Mouse (Mus musculus) forebrain, embryonic 16.5 days (tissue): Measurements from ENCODE around the gene Col27a1. TPM values are rescaled to one million over a fixed set of nuclear protein-coding genes. Genes with fewer than 3 reads are reported as not detected.
"Not testable (repeated sequence)": the region's sequence is repeated elsewhere in the genome, so short reads cannot be mapped to it uniquely, and the experiment has no call there.

Source experiments
- ATAC-seq: fragments of 200-750 bp; cut with Nextera tagmentation; 2 replicates; pipeline ENCODE4 v1.8.0; 2017; ENCODE audit warnings: mild to moderate bottlenecking, moderate library complexity
- H3K27ac ChIP-seq: fragments of 300-500 bp; sonication (generic); 2 replicates; pipeline ENCODE4 v1.5.1; 2014; ENCODE audit warnings: low read length, control low read depth
- H3K27me3 ChIP-seq: fragments of 300-500 bp; sonication (generic); replicated peaks from 2 replicates; pipeline ENCODE4 v1.6.1; 2014; ENCODE audit warnings: low read length; ENCODE audit not compliant: control insufficient read depth, insufficient read depth
- H3K36me3 ChIP-seq: fragments of 300-500 bp; sonication (generic); 2 replicates; pipeline ENCODE4 v1.6.1; 2014; ENCODE audit not compliant: control insufficient read depth, insufficient read depth
- H3K4me1 ChIP-seq: fragments of 300-500 bp; sonication (generic); replicated peaks from 2 replicates; pipeline ENCODE4 v1.6.1; 2014; ENCODE audit warnings: low read length; ENCODE audit not compliant: control insufficient read depth, insufficient read depth
- H3K4me2 ChIP-seq: fragments of 300-500 bp; sonication (generic); 2 replicates; pipeline ENCODE4 v1.6.1; 2014; ENCODE audit warnings: mild to moderate bottlenecking, low read length, control low read depth
- H3K4me3 ChIP-seq: fragments of 300-500 bp; sonication (generic); replicated peaks from 2 replicates; pipeline ENCODE4 v1.5.1; 2014; ENCODE audit warnings: mild to moderate bottlenecking, low read length, control low read depth
- H3K9ac ChIP-seq: fragments of 300-500 bp; sonication (generic); replicated peaks from 2 replicates; pipeline ENCODE4 v1.6.1; 2014; ENCODE audit warnings: low read depth, low read length, control low read depth
- H3K9me3 ChIP-seq: fragments of 300-500 bp; sonication (generic); 2 replicates; pipeline ENCODE4 v1.6.1; 2016; ENCODE audit warnings: low read length; ENCODE audit not compliant: control insufficient read depth
- WGBS: fragments of 180-500 bp; shearing (Covaris S2); extraction: QIAGEN DNeasy Blood & Tissue Kit; methylation state at CpG from one replicate; pipeline ENCODE4 v1.1.7; 2014; 5-methylcytosine and 5-hydroxymethylcytosine counted together
- polyA plus RNA-seq: library from polyadenylated mRNA; unstranded; fragments of >200 nt; fragmentation: Nextera tagmentation; extraction: Ambion mirVana; gene quantifications from 2 replicates; pipeline ENCODE4 v1.2.1, GENCODE M21; 2015

Gene Col27a1
- polyA plus RNA-seq, 1 experiment from 2014 or later, result 0.98 TPM

DNA sequence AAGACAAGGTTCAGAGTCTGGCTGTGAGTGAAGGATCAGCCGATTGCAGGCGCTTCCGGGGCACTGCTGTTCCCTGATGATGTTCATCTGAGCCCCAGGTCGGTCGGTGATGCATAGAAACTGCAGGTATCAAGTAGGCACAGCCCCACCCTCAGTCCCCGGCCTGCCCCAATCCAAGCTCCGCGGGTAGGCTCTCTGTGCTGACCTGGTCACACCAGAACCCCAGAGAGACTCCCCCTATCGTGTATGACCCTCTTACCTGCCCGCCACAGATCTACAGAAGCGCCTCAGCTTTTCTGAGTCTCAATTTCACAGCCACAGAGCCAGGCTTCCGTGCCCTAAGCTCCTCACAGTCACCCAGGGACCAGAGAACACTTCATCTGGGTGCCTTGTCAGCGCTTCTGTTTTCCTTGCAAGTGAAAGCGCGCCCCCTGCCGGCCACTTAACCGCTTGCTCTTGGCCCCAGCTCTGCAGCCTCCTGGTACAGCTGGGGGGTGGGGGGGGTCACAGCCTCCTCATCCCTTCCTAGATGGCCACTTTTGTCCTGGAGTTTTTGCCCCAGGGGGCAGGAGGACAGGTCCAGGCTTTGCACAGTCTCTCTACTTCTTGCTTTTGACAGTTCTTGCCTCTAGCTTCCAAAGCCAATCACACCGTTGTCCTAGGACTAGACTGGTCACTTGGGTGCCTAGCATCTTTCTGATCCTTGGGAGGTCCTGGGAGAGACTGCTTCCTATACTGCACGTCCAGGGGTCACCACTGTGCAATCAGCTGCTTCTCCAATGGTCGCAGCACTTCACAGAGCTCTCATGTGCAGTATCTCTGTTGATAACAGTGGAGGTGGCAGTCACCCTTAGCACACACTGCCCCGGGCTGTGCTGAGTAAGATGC is 93.6 kb downstream of the Col27a1 start:
- Histone ChIP-seq H3K4me2 (no peak overlapping the region), H3K9ac (no peak overlapping the region), H3K4me1 (peaks cover 4% of the 10 kb centered on the region; the same call in 1 of the 2 replicates), H3K36me3 (no peaks in the 10 kb centered on the region), H3K9me3 (no peaks in the 10 kb centered on the region), H3K27me3 (no peaks in the 10 kb centered on the region), H3K27ac (no peak overlapping the region), H3K4me3 (no peak overlapping the region)
- peak; percentile 73 for ATAC-seq
- 32% methylated on average over 21 of the region's 21 CpGs for whole genome bisulfite sequencing

DNA sequence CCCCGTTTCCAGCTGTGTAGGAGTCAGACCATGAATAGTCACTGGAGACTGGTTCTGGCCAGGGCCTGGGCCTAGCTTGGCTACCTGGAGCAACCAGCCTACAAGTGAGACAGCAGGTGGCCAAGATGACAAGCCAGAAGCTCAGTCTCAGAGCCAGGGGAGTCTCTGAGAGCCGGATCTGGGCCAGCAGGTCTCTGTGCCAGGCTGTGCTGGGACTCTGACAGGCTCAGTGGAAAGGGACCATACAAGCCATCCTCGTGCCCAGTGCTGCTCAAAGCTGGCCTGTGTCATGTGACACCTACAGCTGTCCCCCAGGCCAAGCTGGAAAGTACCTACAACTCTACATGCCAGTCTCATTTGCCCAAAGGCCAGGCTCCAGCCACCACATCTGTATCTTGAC is 94.5 kb downstream of the Col27a1 start:
- H3K36me3 ChIP-seq, result no peaks in the 10 kb centered on the region
- H3K9me3 ChIP-seq, result no peaks in the 10 kb centered on the region
- no peak overlapping the region for H3K4me3 ChIP-seq
- H3K9ac ChIP-seq, result no peak overlapping the region
- no peak overlapping the region for H3K27ac ChIP-seq
- 0 out of 2 replicates have a peak, but pooled peaks have one; percentile 37 for ATAC-seq
- H3K4me1 ChIP-seq, result no peaks in the 10 kb centered on the region
- H3K27me3 ChIP-seq, result no peaks in the 10 kb centered on the region
- WGBS, result 75% methylated on average over 3 of the region's 3 CpGs
- no peak overlapping the region for H3K4me2 ChIP-seq

DNA sequence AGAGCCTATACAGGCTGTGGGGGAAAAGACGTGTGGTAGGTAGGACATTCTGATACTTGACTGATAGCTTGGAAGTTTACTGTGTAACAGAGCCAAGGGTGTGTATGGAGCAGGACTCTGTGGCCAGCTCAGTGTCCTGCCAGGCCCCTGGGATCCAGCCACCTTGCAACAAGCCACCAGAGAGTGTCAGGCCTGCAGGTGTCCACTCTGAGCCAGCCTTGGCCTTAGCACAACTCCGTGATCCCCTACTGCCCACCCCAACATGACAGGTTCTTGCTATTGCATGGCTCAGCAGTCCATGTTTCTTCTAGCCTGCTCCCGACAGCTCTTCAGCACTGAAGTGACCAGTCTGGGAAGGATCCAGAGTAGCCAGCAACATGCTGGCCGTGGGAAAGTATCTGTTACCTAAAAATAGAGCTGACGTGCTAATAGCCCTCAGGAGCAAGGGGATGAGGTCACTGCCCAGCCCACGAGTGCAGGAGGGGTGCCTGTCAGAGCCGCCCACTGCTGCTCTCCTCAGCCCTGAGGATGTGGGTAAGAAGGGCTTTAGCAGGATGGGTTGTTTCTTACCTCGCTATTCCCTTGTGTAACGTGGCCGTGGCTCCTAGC is 96.5 kb downstream of the Col27a1 start:
- no peak overlapping the region for H3K4me3 ChIP-seq
- no peaks in the 10 kb centered on the region for H3K27me3 ChIP-seq
- no peak overlapping the region for H3K4me2 ChIP-seq
- H3K4me1 ChIP-seq, result no peaks in the 10 kb centered on the region
- H3K36me3 ChIP-seq, result no peaks in the 10 kb centered on the region
- H3K9me3 ChIP-seq, result no peaks in the 10 kb centered on the region
- H3K27ac ChIP-seq, result no peak overlapping the region
- ATAC-seq, result no peak
- WGBS, result 62% methylated on average over 10 of the region's 10 CpGs
- no peak overlapping the region for H3K9ac ChIP-seq

DNA sequence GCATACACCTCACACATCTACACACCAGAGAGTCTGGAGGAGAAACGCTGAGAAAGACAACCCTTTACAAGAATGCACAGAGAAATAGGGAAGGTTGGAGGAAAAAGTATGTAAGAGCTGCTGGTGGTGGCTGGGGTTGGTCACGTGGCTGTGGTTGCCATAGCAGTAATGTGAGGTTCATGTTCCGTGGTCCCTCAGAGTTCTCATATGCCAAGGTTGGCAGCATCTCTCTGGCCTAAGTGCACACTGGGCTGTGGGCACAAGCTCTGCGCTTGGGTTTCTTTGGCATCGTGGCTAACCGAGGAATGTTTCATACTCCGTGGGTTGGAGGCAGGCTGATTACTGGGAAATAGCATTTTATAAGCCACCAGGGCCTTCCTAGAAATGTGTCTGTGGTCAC is 97.6 kb downstream of the Col27a1 start:
- no peak overlapping the region for H3K27ac ChIP-seq
- 88% methylated on average over 7 of the region's 7 CpGs for WGBS

DNA sequence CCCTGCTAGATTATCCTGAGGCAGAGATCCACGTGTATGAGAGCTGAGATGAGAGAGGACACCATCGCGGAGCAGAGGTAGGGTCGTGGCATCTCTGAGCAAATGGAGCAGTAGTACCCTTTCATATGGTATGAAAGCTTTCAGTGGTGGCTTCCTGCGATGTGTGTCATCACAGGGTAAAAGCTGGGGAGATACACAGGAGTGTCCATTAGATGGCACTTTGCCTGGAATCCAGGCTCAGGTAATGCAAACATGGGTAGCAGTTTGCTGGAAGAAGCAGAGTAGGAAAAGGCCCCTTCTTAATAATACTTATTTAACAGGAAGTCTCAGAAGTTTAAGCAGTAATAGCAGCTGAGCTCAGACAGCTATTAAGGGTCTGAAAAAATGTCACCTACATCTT is 100.3 kb downstream of the Col27a1 start:
- WGBS, result 81% methylated on average over 5 of the region's 5 CpGs
- no peak overlapping the region for H3K4me2 ChIP-seq
- no peak for ATAC-seq

More for the DNA sequence above, 97.6 kb downstream of the Col27a1 start:
- no peak overlapping the region for H3K9ac ChIP-seq
- H3K4me2 ChIP-seq, result no peak overlapping the region
- H3K9me3 ChIP-seq, result no peaks in the 10 kb centered on the region
- no peaks in the 10 kb centered on the region for H3K36me3 ChIP-seq
- no peaks in the 10 kb centered on the region for H3K27me3 ChIP-seq
- no peaks in the 10 kb centered on the region for H3K4me1 ChIP-seq
- no peak overlapping the region for H3K4me3 ChIP-seq
- ATAC-seq, result no peak

DNA sequence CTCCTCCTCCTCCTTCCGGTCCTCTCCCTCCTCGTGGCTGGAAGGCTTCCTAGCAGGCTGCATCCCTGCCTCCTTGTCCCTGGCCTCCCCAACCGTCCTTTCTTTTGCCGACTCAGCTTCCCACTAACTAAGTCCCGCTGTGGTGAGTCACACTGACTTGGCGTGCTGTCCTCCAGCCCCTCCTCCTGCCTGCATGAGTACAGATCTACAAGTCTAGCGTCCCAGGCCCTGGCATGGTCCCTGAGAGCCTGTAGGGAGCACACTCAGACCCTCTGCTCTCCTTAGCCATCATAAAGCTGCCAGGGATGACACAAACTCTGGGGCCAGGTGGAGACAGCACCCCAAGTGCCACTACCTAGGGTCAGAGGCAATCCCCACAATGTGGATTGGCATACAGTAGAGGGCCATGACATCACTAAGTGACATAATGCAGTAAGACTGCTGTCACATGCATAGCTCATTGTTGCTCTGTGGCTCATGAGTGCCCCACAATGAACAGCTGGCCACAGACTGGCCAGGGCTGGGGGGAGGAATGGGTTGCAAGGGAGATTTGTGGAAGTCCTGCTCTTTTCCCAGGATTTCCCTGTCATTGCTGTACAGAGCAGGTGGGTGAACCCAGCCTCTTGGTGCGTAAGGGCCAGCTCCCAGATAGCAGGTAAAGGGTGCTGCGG is 102.4 kb downstream of the Col27a1 start:
- Histone ChIP-seq H3K36me3 (no peaks in the 10 kb centered on the region), H3K4me2 (no peak overlapping the region), H3K4me1 (no peaks in the 10 kb centered on the region), H3K9me3 (no peaks in the 10 kb centered on the region), H3K27me3 (no peaks in the 10 kb centered on the region), H3K9ac (no peak overlapping the region), H3K4me3 (no peak overlapping the region), H3K27ac (no peak overlapping the region)
- ATAC-seq, result peak; percentile 56; the same call in 1 of the 2 replicates
- 60% methylated on average over 9 of the region's 9 CpGs for WGBS

More for the DNA sequence above, 100.3 kb downstream of the Col27a1 start:
- Histone ChIP-seq H3K4me1 (no peaks in the 10 kb centered on the region), H3K36me3 (no peaks in the 10 kb centered on the region), H3K27ac (no peak overlapping the region), H3K27me3 (no peaks in the 10 kb centered on the region), H3K9ac (no peak overlapping the region), H3K4me3 (no peak overlapping the region), H3K9me3 (no peaks in the 10 kb centered on the region)

DNA sequence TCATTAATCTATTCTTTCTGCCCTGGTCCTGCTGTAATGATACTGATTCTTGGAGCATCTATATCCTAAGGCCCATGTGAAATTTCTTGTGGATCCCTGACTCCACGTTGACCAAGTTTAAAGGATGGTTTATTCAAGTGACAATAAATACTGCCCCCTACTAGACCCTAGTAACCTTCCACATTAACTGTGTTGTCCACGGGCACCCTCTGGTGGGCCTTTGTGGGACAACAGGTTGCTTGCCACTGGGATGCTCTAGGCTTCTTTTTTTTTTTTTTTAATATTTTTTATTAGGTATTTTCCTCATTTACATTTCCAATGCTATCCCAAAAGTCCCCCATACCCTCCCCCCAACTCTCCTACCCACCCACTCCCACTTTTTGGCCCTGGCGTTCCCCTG is 105.8 kb downstream of the Col27a1 start:
- ATAC-seq, H3K9me3 ChIP-seq, H3K27ac ChIP-seq, H3K4me3 ChIP-seq, H3K36me3 ChIP-seq, H3K4me2 ChIP-seq, H3K9ac ChIP-seq, H3K4me1 ChIP-seq, H3K27me3 ChIP-seq: not testable (repeated sequence)
- 24% methylated on average over 3 of the region's 3 CpGs for WGBS

DNA sequence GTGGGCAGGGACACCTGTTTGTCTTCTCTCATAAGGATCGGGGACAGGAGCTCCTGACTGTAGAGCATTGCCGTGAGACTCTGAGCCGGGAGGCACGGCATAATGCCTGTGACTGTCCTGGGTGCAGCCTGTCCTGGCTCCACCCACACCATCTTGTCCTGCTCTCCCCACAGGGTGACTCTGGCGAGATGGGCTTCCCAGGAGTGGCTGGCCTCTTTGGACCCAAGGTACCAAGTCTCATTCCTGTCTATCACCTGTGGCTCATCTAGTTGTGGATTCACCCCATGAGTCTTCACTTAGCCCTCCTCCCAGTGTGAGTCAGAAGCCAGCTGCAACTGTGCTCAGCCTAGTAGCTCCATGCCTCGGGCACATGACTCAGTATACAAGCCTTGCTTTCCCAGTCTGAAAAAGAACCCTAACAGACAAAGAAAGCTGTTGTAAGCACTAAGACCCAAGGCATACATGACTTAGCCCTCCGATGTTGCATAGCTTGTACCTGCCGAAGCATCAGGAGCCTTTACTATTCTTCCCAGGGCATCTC is 109.5 kb downstream of the Col27a1 start:
- no peak overlapping the region for H3K4me2 ChIP-seq
- no peak for ATAC-seq
- no peak overlapping the region for H3K27ac ChIP-seq
- H3K36me3 ChIP-seq, result peaks cover 4% of the 10 kb centered on the region; the same call in 1 of the 2 replicates
- H3K27me3 ChIP-seq, result no peaks in the 10 kb centered on the region
- no peaks in the 10 kb centered on the region for H3K4me1 ChIP-seq
- 92% methylated on average over 8 of the region's 8 CpGs for WGBS
- no peak overlapping the region for H3K4me3 ChIP-seq
- no peak overlapping the region for H3K9ac ChIP-seq
- H3K9me3 ChIP-seq, result no peaks in the 10 kb centered on the region

DNA sequence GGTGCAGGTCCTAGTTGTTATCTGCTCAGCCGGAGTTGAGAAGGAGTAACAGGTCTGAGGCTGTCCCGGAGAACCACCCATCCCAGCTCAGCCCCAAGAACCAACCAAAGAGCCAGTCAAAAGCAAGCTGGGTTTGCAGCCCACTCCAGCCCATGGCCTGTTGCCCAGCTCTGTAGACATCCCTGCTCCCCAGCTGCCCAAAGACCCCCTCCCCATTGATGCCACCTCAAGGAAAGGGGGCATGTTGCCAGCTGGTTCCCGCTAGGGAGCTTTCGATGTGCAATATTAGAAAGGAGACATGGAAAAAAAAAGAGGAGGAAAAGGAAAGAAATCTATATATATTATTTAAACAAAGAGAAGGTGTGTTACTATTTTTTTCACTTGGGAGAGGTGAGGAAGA is 119.6 kb downstream of the Col27a1 start:
- Histone ChIP-seq H3K4me3 (no peak overlapping the region), H3K4me1 (no peaks in the 10 kb centered on the region; the same call in 1 of the 2 replicates), H3K36me3 (no peaks in the 10 kb centered on the region), H3K9me3 (no peaks in the 10 kb centered on the region), H3K27ac (no peak overlapping the region), H3K27me3 (no peaks in the 10 kb centered on the region), H3K9ac (no peak overlapping the region), H3K4me2 (no peak overlapping the region)
- no peak for ATAC-seq
- WGBS, result 83% methylated on average over 4 of the region's 4 CpGs
